In genomic region chr6:22258784-22259183, GRCm38 (mm10) we compare ENCODE assay signal across 20 mouse cellular contexts. TPM values are rescaled to one million over a fixed set of nuclear protein-coding genes. Genes with fewer than 3 reads are reported as not detected.
"Had no signal": no experiment of that assay in that cellular context is flagged by ENCODE, and none has a peak within 500 bp of the region (broad histone marks: within the 10 kb centered on the region; RNA-seq: fewer than 3 reads in every experiment).

No protein-coding gene starts in this region.

- H3K27ac ChIP-seq: kidney, postnatal 0 days; layer of hippocampus, adult 2 months; limb, embryonic 13.5 days; liver, embryonic 12.5 days; midbrain, embryonic 15.5 days; neural tube, embryonic 13.5 days; stomach, embryonic 15.5 days had no signal

- H3K4me2 ChIP-seq: limb, embryonic 13.5 days; liver, embryonic 12.5 days; lung, embryonic 14.5 days; midbrain, embryonic 11.5 days; midbrain, embryonic 15.5 days; neural tube, embryonic 13.5 days; stomach, embryonic 15.5 days had no signal

- H3K36me3 ChIP-seq: liver, embryonic 12.5 days; midbrain, embryonic 15.5 days; neural tube, embryonic 13.5 days; stomach, embryonic 15.5 days had no signal

- ATAC-seq: liver, embryonic 12.5 days; midbrain, embryonic 15.5 days had no signal

- H3K4me3 ChIP-seq: layer of hippocampus, adult 2 months; limb, embryonic 13.5 days; liver, embryonic 12.5 days; megakaryocyte, embryonic 14.5 days; midbrain, embryonic 15.5 days; neural tube, embryonic 13.5 days; stomach, embryonic 15.5 days had no signal

- H3K27me3 ChIP-seq: limb, embryonic 13.5 days; liver, embryonic 12.5 days; megakaryocyte, embryonic 14.5 days; midbrain, embryonic 15.5 days; neural tube, embryonic 13.5 days; stomach, embryonic 15.5 days had no signal

- H3K9me3 ChIP-seq: limb, embryonic 13.5 days; liver, embryonic 12.5 days; megakaryocyte, embryonic 14.5 days; midbrain, embryonic 15.5 days; neural tube, embryonic 13.5 days; stomach, embryonic 15.5 days had no signal

- H3K9ac ChIP-seq: limb, embryonic 13.5 days; liver, embryonic 12.5 days; lung, embryonic 14.5 days; midbrain, embryonic 15.5 days; neural tube, embryonic 13.5 days; stomach, embryonic 15.5 days had no signal

- H3K4me1 ChIP-seq: liver, embryonic 12.5 days; megakaryocyte, embryonic 14.5 days; midbrain, embryonic 15.5 days; neural tube, embryonic 13.5 days; stomach, embryonic 15.5 days had no signal

- DNase-seq: kidney, adult 9 months; kidney, postnatal 36 days; left cerebral cortex, postnatal 4 days; lung, embryonic 14.5 days; lung, postnatal 10 days; lung, postnatal 4 days; right cerebral cortex, postnatal 14 days; thymus, postnatal 36 days had no signal

RNA-seq across cellular contexts. Expression of gene Wnt16, which starts 29.2 kb away (rescaled TPM):
- polyA plus RNA-seq: liver, embryonic 16.5 days; lung, embryonic 14.5 days; testis, adult 2 months; thymus, postnatal 0 days had no signal
